Mouse (Mus musculus) gastrocnemius, postnatal 25 days (tissue): ENCODE data around the gene Lurap1l. TPM values are rescaled to one million over a fixed set of nuclear protein-coding genes. Genes with fewer than 3 reads are reported as not detected.
"Not testable (repeated sequence)": the region's sequence is repeated elsewhere in the genome, so short reads cannot be mapped to it uniquely, and the experiment has no call there.

ENCODE experiments used
- DNase-seq: peaks from one replicate; pipeline ENCODE4 v3.0.0; 2022
- total RNA-seq, 2 experiments: library from RNA; stranded (reverse); gene quantifications; 1 replicate in 1 of 2; 2 replicates in 1 of 2; pipeline ENCODE4 v1.2.3; 2021

Lurap1l gene
- total RNA-seq, 2 experiments from 2014 or later = 1.7 to 2.0 TPM

DNA sequence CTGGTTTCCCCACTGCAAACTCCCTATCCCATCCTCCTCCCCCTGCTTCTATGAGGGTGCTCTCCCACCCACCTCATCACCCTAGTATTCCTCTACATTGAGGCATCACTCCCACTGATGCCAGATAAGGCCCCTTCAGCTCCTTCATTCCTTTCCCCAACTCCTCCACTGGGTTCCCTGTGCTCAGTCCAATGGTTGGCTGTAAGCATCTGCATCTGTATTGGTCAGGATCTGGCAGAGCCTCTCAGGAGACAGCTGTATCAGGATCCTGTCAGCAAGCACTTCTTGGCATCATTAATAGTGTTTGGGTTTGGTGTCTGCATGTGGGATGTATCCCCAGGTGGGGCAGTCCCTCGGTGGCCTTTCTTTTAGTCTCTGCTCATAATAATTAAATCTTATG lies 6.7 kb downstream of the Lurap1l start:
- DNase-seq = not testable (repeated sequence)

- DNase-seq = no peak
Observed at GRCm38 (mm10) chr4:80917812-80918211, 7.4 kb downstream of the Lurap1l start.

DNA sequence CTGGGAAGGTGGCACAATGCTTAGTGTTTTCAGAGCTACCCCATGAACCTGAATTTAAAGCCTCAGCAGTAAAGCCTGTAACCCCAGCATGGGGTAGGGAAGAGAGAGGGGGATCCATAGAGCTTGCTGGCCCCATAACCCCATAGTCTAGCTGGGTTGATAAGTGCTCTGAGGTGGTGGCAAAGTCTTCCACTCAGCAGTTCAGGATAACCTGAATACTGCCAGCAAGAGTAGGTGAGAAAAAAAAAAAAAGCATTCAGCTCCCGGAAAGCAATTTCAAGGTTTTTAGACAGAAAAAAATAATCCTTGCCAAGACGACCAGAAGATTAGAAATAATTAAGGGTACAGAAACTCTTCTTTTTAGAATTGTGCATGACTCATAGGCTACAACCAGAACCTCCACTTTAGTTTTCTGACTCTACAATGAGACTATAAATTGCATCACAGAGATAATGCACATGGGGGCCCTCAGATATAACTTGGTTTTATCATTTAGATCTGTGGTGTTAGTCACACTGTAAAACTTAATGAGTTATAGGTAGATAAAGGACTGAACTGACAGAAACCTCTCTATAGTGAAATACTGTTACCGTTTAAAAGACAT lies 8.2 kb downstream of the Lurap1l start:
- DNase-seq = no peak

GRCm38 (mm10) chr4:80919217-80919867 lies 8.9 kb downstream of the Lurap1l start:
- DNase-seq = no peak

- no peak for DNase-seq
Observed at GRCm38 (mm10) chr4:80921646-80922489, 11.4 kb downstream of the Lurap1l start.

DNA sequence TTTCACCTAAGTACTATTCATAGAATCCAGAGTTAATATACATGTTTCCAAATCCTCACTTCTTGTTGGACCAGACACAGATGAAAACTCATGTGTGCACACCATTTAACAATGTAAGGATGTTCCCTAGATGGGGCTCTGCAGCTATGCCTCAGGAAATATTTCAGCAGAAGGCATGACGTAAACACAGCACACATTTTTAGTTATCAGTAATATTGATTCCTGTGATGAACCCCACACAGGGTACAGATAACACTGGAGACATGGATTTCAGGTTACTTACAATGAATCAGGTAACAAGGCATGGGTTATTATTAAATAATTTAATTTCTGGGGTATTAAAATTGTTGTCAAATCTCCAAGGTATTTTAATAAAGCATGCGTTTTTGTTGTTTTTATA lies 12.2 kb downstream of the Lurap1l start:
- DNase-seq = no peak

- no peak for DNase-seq
Observed at GRCm38 (mm10) chr4:80924815-80925214, 14.4 kb downstream of the Lurap1l start.

DNA sequence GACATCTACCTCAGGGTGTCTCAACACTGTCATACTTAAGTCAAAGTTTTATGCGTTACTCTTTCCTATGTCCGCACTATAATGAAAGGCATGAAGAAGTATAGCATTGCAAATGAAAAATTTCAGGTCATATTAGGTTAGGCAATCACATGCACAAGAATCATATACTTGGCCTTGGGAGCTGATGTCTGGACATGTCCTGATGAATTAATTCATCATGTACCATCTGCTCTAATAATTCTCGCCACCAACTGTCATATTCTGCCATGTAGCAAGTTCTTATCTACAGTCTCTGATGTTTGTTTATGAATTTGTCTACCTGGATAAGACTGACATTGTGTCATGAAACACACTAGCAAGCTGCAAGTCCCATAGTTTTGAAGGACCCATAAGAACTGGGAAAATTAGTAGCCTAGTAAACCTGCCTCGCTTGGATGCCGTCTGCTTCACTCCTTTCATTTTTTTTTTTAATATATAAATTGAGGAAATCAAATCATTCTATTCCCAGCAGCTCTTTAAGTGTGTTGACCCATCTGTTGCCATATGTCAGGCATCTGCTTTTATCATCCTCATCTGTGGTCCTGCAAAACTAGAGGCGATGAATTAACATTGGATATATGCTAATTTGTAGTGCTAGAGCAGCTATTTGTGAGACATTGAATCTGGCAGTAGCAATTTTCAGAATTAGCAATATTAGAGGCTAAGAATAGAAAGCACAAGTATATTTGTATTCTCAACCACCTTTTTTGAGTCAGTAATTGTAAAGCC lies 15.5 kb downstream of the Lurap1l start:
- DNase-seq = no peak

GRCm38 (mm10) chr4:80934749-80935148 lies 24.3 kb downstream of the Lurap1l start:
- no peak for DNase-seq

- no peak for DNase-seq
Observed at GRCm38 (mm10) chr4:80939115-80939514, 28.7 kb downstream of the Lurap1l start.

GRCm38 (mm10) chr4:80940946-80941345 lies 30.5 kb downstream of the Lurap1l start:
- DNase-seq = no peak

GRCm38 (mm10) chr4:80941978-80942377 lies 31.5 kb downstream of the Lurap1l start:
- no peak for DNase-seq

DNA sequence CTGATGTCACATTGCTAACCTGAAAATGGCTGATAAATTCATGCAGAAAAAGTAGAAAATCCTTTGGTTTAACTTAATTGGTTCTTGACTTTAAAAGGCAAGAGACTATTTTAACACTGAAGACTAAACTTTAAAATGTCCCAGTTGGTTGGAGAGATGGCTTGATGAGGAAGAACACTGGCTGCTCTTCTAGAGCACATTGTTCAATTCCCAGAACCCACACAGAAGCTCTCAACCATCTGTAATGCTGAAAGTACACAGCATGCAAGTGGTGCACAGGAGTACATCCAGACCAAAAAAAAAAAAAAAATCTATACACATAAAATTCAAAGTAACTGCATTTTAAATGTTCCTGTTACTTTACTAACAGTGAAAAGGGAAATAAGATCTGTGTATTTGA lies 34.2 kb downstream of the Lurap1l start:
- DNase-seq = no peak

- DNase-seq = no peak
Observed at GRCm38 (mm10) chr4:80949110-80949509, 38.7 kb downstream of the Lurap1l start.

- DNase-seq = no peak
Observed at GRCm38 (mm10) chr4:80949720-80950119, 39.3 kb downstream of the Lurap1l start.

- no peak for DNase-seq
Observed at GRCm38 (mm10) chr4:80950280-80950781, 39.9 kb downstream of the Lurap1l start.

DNA sequence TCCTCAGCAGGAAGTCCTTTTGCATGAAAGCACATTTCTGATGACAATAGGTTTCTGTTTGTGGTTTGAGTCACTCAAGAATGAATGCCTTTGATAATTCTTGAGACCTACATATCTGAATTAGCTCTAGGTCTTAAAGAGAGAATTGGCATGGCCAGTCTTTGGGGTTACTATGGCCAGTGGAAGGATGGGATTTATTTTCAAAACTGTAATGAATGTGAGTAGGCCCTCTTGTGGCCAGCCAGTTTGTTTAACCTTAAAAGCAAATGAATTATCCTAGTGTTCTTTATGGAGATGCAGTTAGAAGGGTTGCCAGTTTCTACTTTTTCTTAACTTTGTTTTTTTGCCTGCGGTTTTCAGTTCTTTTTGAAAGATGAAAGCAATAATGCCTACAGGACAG lies 42.2 kb downstream of the Lurap1l start:
- DNase-seq = no peak

GRCm38 (mm10) chr4:80955942-80956341 lies 45.5 kb downstream of the Lurap1l start:
- no peak for DNase-seq

DNA sequence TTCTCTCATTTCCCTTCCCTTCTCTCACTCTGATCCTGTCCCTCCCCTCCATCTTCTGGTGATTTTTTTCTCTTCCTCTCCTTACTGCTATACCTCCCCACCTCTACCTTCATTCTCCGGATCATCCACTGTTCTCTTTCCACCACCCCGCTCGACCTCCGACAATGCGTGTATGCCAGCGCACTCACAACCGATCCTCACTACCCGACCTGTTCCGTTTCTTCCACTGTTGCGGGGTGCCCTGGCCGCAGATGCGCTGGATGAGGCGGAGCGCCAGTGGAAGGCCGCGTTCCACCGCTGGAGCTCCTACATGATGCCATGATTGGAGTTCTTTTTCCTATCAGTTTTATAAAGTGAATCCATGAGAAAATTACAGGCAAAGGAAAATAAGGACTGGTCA lies 57.1 kb downstream of the Lurap1l start:
- DNase-seq = no peak

- no peak for DNase-seq
Observed at GRCm38 (mm10) chr4:80971846-80972245, 61.4 kb downstream of the Lurap1l start.

DNA sequence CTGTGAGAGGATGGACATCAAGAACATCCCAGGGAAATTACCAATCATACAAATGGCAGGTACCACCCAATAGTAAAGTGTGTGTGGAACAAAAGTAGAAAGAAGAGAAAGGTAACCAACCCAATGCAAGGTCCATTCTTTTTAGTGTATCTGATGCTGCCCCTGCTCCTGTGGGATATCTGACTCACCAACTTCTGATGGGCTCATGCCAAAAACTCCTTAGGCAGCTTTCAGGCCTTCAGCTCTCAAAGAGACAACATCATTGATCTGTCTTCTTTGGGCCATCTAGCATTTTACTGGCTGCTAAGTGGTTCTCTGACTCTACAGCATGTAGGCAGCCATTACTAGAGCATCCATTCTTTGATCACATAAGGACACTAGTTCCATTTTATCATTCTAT lies 63.5 kb downstream of the Lurap1l start:
- DNase-seq = no peak

DNA sequence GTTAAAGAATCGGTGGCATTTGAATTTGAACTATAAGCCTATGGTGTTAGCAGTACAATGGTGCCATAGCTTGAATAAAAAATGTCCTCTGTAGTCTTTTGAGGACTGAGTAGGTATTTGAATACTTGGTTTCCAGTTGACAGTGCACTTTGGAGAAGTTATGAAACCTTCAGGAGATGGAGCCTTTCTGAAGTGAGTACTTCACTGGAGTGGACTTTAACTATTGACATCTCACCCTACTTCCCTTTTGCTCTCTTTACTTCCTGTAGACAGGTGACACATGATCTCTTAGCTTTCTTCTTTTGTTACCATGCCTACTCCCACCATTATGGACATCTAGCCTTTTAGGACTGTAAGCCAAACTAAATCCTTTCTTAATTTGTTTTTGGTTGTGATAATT lies 80.4 kb downstream of the Lurap1l start:
- no peak for DNase-seq
